Mouse (Mus musculus) neural tube, embryonic 14.5 days (tissue): ENCODE results near the gene Cubn. TPM values are rescaled to one million over a fixed set of nuclear protein-coding genes. Genes with fewer than 3 reads are reported as not detected.
A peak's percentile ranks its signal among the peaks of the same experiment; 100 is the strongest.

Source experiments
- ATAC-seq: fragments of 200-750 bp; cut with Nextera tagmentation; 2 replicates; pipeline ENCODE4 v1.8.0; 2017; ENCODE audit warnings: low read depth, mild to moderate bottlenecking, moderate TSS enrichment, moderate library complexity
- H3K27ac ChIP-seq: fragments of 300-500 bp; sonication (generic); 2 replicates; pipeline ENCODE4 v1.5.1; 2014; ENCODE audit warnings: low read depth, mild to moderate bottlenecking, control low read depth, low read length, moderate library complexity, mixed read lengths
- H3K27me3 ChIP-seq: fragments of 300-500 bp; sonication (generic); 2 replicates; pipeline ENCODE4 v1.6.1; 2014; ENCODE audit warnings: low read length; ENCODE audit not compliant: control insufficient read depth, insufficient read depth
- H3K36me3 ChIP-seq: fragments of 300-500 bp; sonication (generic); 2 replicates; pipeline ENCODE4 v1.6.1; 2014; ENCODE audit warnings: low read length, mixed read lengths; ENCODE audit not compliant: control insufficient read depth, insufficient read depth
- H3K4me1 ChIP-seq: fragments of 300-500 bp; sonication (generic); 2 replicates; pipeline ENCODE4 v1.6.1; 2014; ENCODE audit warnings: low read length; ENCODE audit not compliant: control insufficient read depth, insufficient read depth
- H3K4me2 ChIP-seq: fragments of 300-500 bp; sonication (generic); 2 replicates; pipeline ENCODE4 v1.6.1; 2014; ENCODE audit warnings: mild to moderate bottlenecking, low read depth, low read length, control low read depth
- H3K4me3 ChIP-seq: fragments of 300-500 bp; sonication (generic); 2 replicates; pipeline ENCODE4 v1.5.1; 2014; ENCODE audit warnings: low read depth, low read length, control low read depth, mixed read lengths
- H3K9ac ChIP-seq: fragments of 300-500 bp; sonication (generic); replicated peaks from 2 replicates; pipeline ENCODE4 v1.6.1; 2014; ENCODE audit warnings: low read depth, mild to moderate bottlenecking, control low read depth, low read length, mixed read lengths
- H3K9me3 ChIP-seq: fragments of 300-500 bp; sonication (generic); 2 replicates; pipeline ENCODE4 v1.6.1; 2016; ENCODE audit warnings: low read length; ENCODE audit not compliant: control insufficient read depth
- WGBS: fragments of 180-500 bp; shearing (Covaris S2); extraction: QIAGEN DNeasy Blood & Tissue Kit; methylation state at CpG from one replicate; pipeline ENCODE4 v1.1.7; 2014; 5-methylcytosine and 5-hydroxymethylcytosine counted together
- polyA plus RNA-seq: library from polyadenylated mRNA; unstranded; fragments of >200 nt; fragmentation: Nextera tagmentation; extraction: Ambion mirVana; gene quantifications from 2 replicates; pipeline ENCODE4 v1.2.1, GENCODE M21; 2014

The Cubn gene
- polyA plus RNA-seq, 1 experiment from 2014 or later, result 0.63 TPM

GRCm38 (mm10) chr2:13290661-13291060 is 201.0 kb downstream of the Cubn start:
- Histone ChIP-seq H3K27me3 (no peaks in the 10 kb centered on the region), H3K36me3 (no peaks in the 10 kb centered on the region), H3K9ac (no peak overlapping the region), H3K4me1 (no peaks in the 10 kb centered on the region), H3K4me3 (no peak overlapping the region), H3K4me2 (no peak overlapping the region), H3K9me3 (no peaks in the 10 kb centered on the region), H3K27ac (no peak overlapping the region)
- 2% methylated on average over 1 of the region's 1 CpGs for WGBS
- ATAC-seq, result peak; percentile 47; the same call in 1 of the 2 replicates

- ATAC-seq, result 0 out of 2 replicates have a peak, but pooled peaks have one; percentile 33
- Histone ChIP-seq H3K27me3 (no peaks in the 10 kb centered on the region), H3K27ac (no peak overlapping the region), H3K36me3 (no peaks in the 10 kb centered on the region), H3K9ac (no peak overlapping the region), H3K4me2 (no peak overlapping the region), H3K9me3 (no peaks in the 10 kb centered on the region), H3K4me1 (no peaks in the 10 kb centered on the region), H3K4me3 (no peak overlapping the region)
- 83% methylated on average over 3 of the region's 3 CpGs for WGBS
Measured at GRCm38 (mm10) chr2:13290070-13290469, 201.5 kb downstream of the Cubn start.

- no peaks in the 10 kb centered on the region for H3K4me1 ChIP-seq
- no peaks in the 10 kb centered on the region for H3K27me3 ChIP-seq
- no peaks in the 10 kb centered on the region for H3K36me3 ChIP-seq
- H3K9ac ChIP-seq, result no peak overlapping the region
- WGBS, result 59% methylated on average over 10 of the region's 10 CpGs
- peak; percentile 56 for ATAC-seq
- no peak overlapping the region for H3K27ac ChIP-seq
- H3K4me3 ChIP-seq, result no peak overlapping the region
- no peak overlapping the region for H3K4me2 ChIP-seq
- H3K9me3 ChIP-seq, result no peaks in the 10 kb centered on the region
Measured at GRCm38 (mm10) chr2:13278114-13278862, 213.3 kb downstream of the Cubn start.

- Histone ChIP-seq H3K4me1 (0 out of 2 replicates have a peak, but pooled peaks cover 2% of the 10 kb centered on the region), H3K9ac (no peak overlapping the region), H3K9me3 (no peaks in the 10 kb centered on the region), H3K4me2 (no peak overlapping the region), H3K27me3 (no peaks in the 10 kb centered on the region), H3K27ac (no peak overlapping the region), H3K36me3 (no peaks in the 10 kb centered on the region), H3K4me3 (no peak overlapping the region)
- no peak for ATAC-seq
- WGBS, result 56% methylated on average over 7 of the region's 7 CpGs
Measured at GRCm38 (mm10) chr2:13275874-13276273, 215.7 kb downstream of the Cubn start.

GRCm38 (mm10) chr2:13271165-13271957 is 220.3 kb downstream of the Cubn start, which contains the start of gene Rsu1:
Gene Rsu1, minus strand, starts transcription at chr2:13271415.
- peak; percentile 99 for ATAC-seq
- H3K9me3 ChIP-seq, result no peaks in the 10 kb centered on the region
- peak within 1 kb of the TSS; percentile 67 for H3K9ac ChIP-seq
- peak within 1 kb of the TSS; percentile 53 for H3K4me3 ChIP-seq
- H3K4me2 ChIP-seq, result peak within 1 kb of the TSS; percentile 74
- no peak within 1 kb of the TSS for H3K27ac ChIP-seq
- 0 out of 2 replicates have a peak, but pooled peaks cover 2% of the 10 kb centered on the region for H3K4me1 ChIP-seq
- 1% methylated on average over 37 of the region's 37 CpGs for WGBS
- H3K36me3 ChIP-seq, result no peaks in the 10 kb centered on the region
- no peaks in the 10 kb centered on the region for H3K27me3 ChIP-seq

- WGBS, result 59% methylated on average over 8 of the region's 8 CpGs
- Histone ChIP-seq H3K27ac (no peak overlapping the region), H3K27me3 (no peaks in the 10 kb centered on the region), H3K9me3 (no peaks in the 10 kb centered on the region), H3K9ac (peak overlapping the region; percentile 57), H3K4me3 (peak overlapping the region; percentile 53), H3K4me1 (0 out of 2 replicates have a peak, but pooled peaks cover 2% of the 10 kb centered on the region), H3K36me3 (no peaks in the 10 kb centered on the region), H3K4me2 (peak overlapping the region; percentile 74)
- ATAC-seq, result no peak; the same call in 1 of the 2 replicates
Measured at GRCm38 (mm10) chr2:13270736-13271135, 220.9 kb downstream of the Cubn start.

GRCm38 (mm10) chr2:13268681-13269293 is 222.8 kb downstream of the Cubn start:
- Histone ChIP-seq H3K9me3 (no peaks in the 10 kb centered on the region), H3K9ac (no peak overlapping the region), H3K4me2 (no peak overlapping the region), H3K27ac (no peak overlapping the region), H3K36me3 (no peaks in the 10 kb centered on the region), H3K4me1 (0 out of 2 replicates have a peak, but pooled peaks cover 2% of the 10 kb centered on the region), H3K27me3 (no peaks in the 10 kb centered on the region), H3K4me3 (no peak overlapping the region)
- WGBS, result 91% methylated on average over 4 of the region's 4 CpGs
- no peak for ATAC-seq

GRCm38 (mm10) chr2:13264875-13265274 is 226.7 kb downstream of the Cubn start:
- 44% methylated on average over 4 of the region's 4 CpGs for WGBS
- H3K9ac ChIP-seq, result no peak overlapping the region
- peak; percentile 77 for ATAC-seq

More at GRCm38 (mm10) chr2:13264875-13265274, 226.7 kb downstream of the Cubn start:
- Histone ChIP-seq H3K27me3 (no peaks in the 10 kb centered on the region), H3K4me1 (no peaks in the 10 kb centered on the region), H3K4me2 (no peak overlapping the region), H3K36me3 (no peaks in the 10 kb centered on the region), H3K4me3 (no peak overlapping the region), H3K9me3 (no peaks in the 10 kb centered on the region), H3K27ac (no peak overlapping the region)
